Mouse (Mus musculus) midbrain, embryonic 10.5 days (tissue): ENCODE measurements around the gene Traf6. TPM values are rescaled to one million over a fixed set of nuclear protein-coding genes. Genes with fewer than 3 reads are reported as not detected.

Source experiments
- DNase-seq: peaks from one replicate; pipeline ENCODE4 v3.0.0-alpha.2; 2017; ENCODE audit warnings: low spot score
- H3K27ac ChIP-seq: fragments of 300-500 bp; sonication (generic); replicated peaks from 2 replicates; pipeline ENCODE4 v1.5.1; 2016; ENCODE audit warnings: mild to moderate bottlenecking
- H3K27me3 ChIP-seq: fragments of 300-500 bp; sonication (generic); 2 replicates; pipeline ENCODE4 v1.6.1; 2016; ENCODE audit warnings: low read depth, mild to moderate bottlenecking; ENCODE audit not compliant: poor library complexity, severe bottlenecking
- H3K36me3 ChIP-seq: fragments of 300-500 bp; sonication (generic); 2 replicates; pipeline ENCODE4 v1.6.1; 2016; ENCODE audit warnings: mild to moderate bottlenecking, moderate library complexity
- H3K4me1 ChIP-seq: fragments of 300-500 bp; sonication (generic); 2 replicates; pipeline ENCODE4 v1.6.1; 2016
- H3K4me3 ChIP-seq: fragments of 300-500 bp; sonication (generic); 2 replicates; pipeline ENCODE4 v1.5.1; 2016; ENCODE audit warnings: mild to moderate bottlenecking, moderate library complexity
- H3K9me3 ChIP-seq: fragments of 300-500 bp; sonication (generic); replicated peaks from 2 replicates; pipeline ENCODE4 v1.6.1; 2016; ENCODE audit warnings: mild to moderate bottlenecking
- WGBS: fragments of 180-500 bp; shearing (Covaris S2); methylation state at CpG from one replicate; pipeline ENCODE4 v1.1.7; 2016; 5-methylcytosine and 5-hydroxymethylcytosine counted together
- polyA plus RNA-seq: library from polyadenylated mRNA; unstranded; fragments of >200 nt; fragmentation: Nextera tagmentation; extraction: Ambion mirVana; gene quantifications from 2 replicates; pipeline ENCODE4 v1.2.1, GENCODE M21; 2016

Traf6 gene
- polyA plus RNA-seq, 1 experiment from 2014 or later = 16.9 TPM

DNA sequence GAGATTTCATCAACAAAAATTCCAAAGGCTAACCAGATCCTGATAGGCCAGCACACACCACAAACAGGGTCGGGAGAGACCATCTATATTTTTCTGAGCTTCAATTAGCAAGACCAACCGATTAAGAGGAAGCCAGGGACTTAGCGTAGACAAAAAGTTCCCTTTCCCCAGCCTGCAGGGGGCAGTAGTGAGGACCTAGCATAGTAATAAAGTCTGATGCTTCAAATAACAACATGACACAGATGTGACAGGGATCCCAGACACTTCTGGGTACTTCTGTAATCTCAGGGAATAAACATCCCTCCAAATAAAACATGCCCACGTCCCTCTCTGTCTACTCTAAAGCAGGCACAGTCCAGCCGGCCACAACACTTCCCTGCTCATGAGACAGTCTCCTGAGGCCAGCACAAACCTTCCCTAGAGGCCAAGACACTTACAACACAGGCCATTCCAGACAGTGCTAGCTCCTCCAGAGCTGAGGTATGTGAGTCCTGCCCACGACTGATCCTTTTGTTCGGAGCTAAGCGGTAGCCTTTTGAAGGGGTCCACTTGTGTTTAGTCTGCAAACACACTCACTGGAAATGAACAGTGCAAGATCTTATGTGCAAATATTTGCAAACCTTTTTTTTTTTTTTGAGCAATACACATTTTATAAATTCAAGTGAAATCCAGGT, 37.6 kb downstream of the Traf6 start:
- Histone ChIP-seq H3K4me3 (no peak overlapping the region), H3K9me3 (no peaks in the 10 kb centered on the region), H3K27me3 (no peaks in the 10 kb centered on the region), H3K27ac (no peak overlapping the region), H3K4me1 (no peaks in the 10 kb centered on the region), H3K36me3 (peaks cover 47% of the 10 kb centered on the region)
- WGBS = 77% methylated on average over 8 of the region's 8 CpGs
- peak; percentile 23 for DNase-seq

DNA sequence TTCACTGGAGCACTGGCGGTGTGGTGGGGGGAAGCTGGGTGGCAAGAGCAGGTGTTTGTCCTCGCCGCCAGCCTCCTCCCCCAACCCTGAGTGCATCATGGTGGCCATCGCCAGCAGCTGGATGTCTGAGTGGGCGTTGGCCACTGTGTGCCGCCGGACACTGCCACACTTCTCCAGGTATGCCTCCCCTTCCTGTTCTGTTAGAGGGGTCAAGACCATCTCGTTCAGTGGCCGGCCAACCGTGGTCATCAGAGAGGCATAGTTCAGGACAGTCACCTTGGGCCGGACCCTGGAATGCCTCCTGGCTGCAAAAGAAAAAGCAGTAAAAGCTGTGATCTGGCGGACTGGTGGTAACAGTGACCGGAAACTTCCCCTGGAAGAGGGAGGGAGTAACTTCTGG, 38.9 kb downstream of the Traf6 start:
- Histone ChIP-seq H3K27me3 (no peaks in the 10 kb centered on the region), H3K4me3 (no peak overlapping the region), H3K36me3 (peaks cover 47% of the 10 kb centered on the region), H3K27ac (peak overlapping the region; percentile 58; the same call in 1 of the 2 replicates), H3K9me3 (no peaks in the 10 kb centered on the region), H3K4me1 (peaks cover 7% of the 10 kb centered on the region)
- 92% methylated on average over 13 of the region's 13 CpGs for WGBS
- no peak for DNase-seq

DNA sequence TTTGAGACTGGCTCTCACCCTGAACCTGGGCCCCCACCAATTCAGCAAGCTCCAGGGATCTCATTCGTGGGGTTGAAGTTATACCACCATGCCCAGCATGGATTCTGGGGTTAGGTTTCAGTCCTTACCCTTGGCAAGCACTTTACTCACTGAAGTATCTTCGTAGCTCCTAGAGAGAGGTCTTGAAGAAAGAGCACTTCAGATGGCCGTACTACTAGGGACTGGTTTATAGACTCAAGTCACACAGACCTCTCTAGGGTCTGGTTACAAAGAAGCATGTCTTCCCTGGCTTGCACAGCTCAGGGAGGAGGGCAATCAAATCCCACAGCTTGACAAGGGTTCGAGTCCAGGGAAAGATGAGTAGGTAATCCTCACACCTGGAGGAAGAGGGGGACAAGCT, 43.6 kb downstream of the Traf6 start:
- Histone ChIP-seq H3K4me3 (no peak overlapping the region), H3K36me3 (peaks cover 34% of the 10 kb centered on the region), H3K27me3 (no peaks in the 10 kb centered on the region), H3K9me3 (no peaks in the 10 kb centered on the region), H3K4me1 (peaks cover 47% of the 10 kb centered on the region), H3K27ac (peak overlapping the region; percentile 97)
- DNase-seq = no peak
- WGBS = 80% methylated on average over 4 of the region's 4 CpGs

DNA sequence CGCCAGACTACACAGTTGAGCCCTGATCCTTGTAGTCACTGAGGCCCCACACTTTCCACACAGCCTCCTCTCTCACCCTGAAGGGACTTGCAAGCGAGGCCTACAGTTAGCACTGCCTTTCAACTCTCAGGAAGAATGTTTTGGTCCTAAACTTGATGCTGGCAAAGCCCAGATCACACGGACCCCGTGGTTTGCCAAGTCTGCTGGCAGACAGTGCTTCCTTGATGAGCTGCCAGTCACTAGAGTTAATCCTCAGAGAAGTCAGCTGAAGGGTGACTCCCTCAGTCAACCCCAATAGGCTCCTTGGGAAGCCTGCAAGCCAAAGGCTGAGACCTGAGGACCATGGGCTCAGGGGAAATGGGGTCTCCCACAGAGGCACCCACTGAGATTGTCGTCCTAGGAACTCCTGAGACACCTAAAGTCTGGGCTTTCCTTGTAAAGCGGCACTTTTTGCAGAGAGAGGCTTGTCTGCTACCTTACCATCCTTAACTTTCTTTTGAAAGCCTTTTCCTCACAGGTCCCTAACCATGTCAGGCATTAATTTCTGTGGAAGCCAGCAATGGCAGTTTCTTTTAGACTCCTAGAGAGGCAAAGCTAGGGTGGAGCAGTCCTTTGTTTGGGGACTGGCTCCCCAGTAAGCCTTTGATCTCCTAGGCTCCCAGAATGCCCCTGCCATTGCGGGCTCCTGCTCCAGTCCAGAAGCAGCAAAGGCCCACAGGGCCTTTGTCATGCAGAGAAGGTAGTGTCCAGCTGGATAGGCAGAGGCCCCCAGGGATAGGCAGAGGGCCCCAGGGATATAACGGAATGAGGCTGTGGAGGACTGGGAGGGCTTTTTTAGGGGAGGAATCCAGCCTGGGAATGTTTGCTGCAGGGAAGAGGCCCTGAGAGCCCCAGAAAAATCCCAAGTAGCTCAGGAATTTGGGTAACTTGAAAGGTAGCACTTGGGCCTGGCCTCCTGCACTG, 44.4 kb downstream of the Traf6 start:
- Histone ChIP-seq H3K27ac (peak overlapping the region; percentile 97), H3K4me3 (peak overlapping the region; percentile 21)

DNA sequence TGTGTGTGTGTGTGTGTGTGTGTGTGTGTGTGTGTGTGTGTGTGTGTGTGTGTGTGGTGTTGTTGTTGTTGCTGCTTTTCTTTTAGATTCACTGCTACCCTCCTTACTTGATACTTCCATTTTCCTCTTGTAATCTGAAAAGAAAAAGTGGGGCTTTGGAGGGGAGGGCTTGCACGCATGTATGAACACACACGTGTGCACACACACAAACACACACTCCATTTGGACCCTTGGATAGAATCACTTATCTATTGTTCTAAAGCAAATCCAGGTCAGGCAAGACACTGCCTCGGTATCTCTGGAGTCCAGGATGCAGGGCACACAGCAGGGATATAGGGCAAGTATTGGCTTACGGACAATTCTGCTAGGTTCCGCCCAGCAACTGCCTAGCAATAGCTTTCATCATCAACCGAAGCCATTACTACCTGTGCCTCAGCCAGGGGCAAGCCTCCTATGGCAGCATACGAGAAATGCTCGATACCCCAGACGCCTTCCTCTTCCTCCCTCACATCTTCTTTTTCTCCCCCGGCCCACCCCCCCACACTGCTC, 45.2 kb downstream of the Traf6 start:
- DNase-seq = peak; percentile 35
- peak overlapping the region; percentile 21 for H3K4me3 ChIP-seq

More for the DNA sequence above, 44.4 kb downstream of the Traf6 start:
- WGBS = 13% methylated on average over 8 of the region's 8 CpGs
- Histone ChIP-seq H3K27me3 (no peaks in the 10 kb centered on the region), H3K4me1 (peaks cover 49% of the 10 kb centered on the region), H3K9me3 (no peaks in the 10 kb centered on the region), H3K36me3 (peaks cover 32% of the 10 kb centered on the region)
- peak; percentile 87 for DNase-seq

DNA sequence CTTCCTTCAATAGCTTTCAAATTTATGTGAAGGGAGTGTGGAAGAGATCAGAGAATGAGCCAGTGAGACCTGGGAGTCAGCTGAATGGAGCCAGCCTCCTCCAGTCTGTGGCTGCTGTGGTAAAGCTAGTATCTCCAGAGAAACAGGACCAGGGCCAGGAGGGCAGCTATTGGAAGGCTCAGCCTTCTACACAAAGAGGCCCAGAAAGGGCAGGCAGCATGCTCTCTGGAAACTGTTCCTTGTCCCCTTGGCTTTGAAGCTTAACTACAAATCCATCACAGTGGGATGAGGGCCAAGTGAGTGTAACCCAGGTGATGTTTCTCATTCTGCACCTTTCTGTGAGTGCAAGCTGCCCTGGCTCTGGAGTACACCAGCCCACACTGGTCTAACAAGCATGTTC, 49.6 kb downstream of the Traf6 start:
- Histone ChIP-seq H3K4me3 (no peak overlapping the region), H3K4me1 (peaks cover 52% of the 10 kb centered on the region), H3K27ac (no peak overlapping the region; the same call in 1 of the 2 replicates), H3K27me3 (no peaks in the 10 kb centered on the region), H3K9me3 (no peaks in the 10 kb centered on the region), H3K36me3 (peaks cover 46% of the 10 kb centered on the region)
- no peak for DNase-seq

More for the DNA sequence above, 45.2 kb downstream of the Traf6 start:
- H3K9me3 ChIP-seq = no peaks in the 10 kb centered on the region
- H3K27ac ChIP-seq = peak overlapping the region; percentile 97
- H3K4me1 ChIP-seq = peaks cover 53% of the 10 kb centered on the region
- peaks cover 38% of the 10 kb centered on the region for H3K36me3 ChIP-seq
- no peaks in the 10 kb centered on the region for H3K27me3 ChIP-seq
- 40% methylated on average over 10 of the region's 10 CpGs for WGBS

DNA sequence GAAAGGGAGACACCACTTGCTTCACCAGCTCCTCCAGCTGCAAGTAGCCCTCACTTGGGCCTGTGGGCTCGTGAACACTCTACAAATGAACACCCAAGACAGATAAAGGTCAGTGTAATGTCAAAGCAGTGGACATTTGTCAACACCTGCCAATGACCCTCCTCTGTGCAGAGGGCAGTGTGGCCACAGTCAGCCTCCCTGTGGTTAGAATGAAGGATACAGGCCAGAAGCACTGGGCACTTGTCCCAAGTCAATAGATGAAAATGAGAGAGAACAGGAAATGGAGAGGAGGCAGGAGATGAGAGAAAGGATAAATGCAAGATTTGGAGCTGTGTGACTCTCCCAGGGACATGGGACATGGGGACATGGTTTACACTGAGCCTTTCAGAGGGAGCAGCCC, 51.2 kb downstream of the Traf6 start:
- 79% methylated on average over 1 of the region's 1 CpGs for WGBS
- peaks cover 63% of the 10 kb centered on the region for H3K36me3 ChIP-seq
- no peaks in the 10 kb centered on the region for H3K9me3 ChIP-seq
- DNase-seq = no peak
- no peak overlapping the region for H3K4me3 ChIP-seq
- 0 out of 2 replicates have a peak overlapping the region, but pooled peaks have one; percentile 52 for H3K27ac ChIP-seq
- no peaks in the 10 kb centered on the region for H3K27me3 ChIP-seq
- peaks cover 35% of the 10 kb centered on the region for H3K4me1 ChIP-seq

DNA sequence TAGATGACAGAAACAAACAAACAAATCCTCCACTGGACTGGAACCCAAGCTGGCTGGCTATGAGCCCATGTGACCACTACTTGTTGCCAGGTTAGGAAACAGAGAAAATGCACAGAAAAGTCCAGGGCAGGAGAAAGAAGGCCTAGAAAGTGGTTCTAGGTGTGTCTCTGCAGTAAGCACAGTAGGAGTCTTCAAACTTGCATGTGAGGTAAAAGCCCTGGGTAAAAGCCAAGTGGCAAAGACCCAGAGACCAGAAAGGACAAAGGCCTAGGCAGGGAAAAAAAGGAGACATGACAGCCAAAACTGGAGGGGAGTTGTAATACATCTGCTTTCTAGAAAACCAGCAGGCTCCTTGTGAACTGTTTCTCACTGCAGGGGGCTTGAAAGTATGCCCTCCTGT, 52.7 kb downstream of the Traf6 start:
- H3K27me3 ChIP-seq = no peaks in the 10 kb centered on the region
- H3K4me3 ChIP-seq = no peak overlapping the region
- H3K9me3 ChIP-seq = no peaks in the 10 kb centered on the region
- H3K27ac ChIP-seq = 0 out of 2 replicates have a peak overlapping the region, but pooled peaks have one; percentile 28
- no peak for DNase-seq
- peaks cover 27% of the 10 kb centered on the region for H3K4me1 ChIP-seq
- H3K36me3 ChIP-seq = peaks cover 70% of the 10 kb centered on the region

DNA sequence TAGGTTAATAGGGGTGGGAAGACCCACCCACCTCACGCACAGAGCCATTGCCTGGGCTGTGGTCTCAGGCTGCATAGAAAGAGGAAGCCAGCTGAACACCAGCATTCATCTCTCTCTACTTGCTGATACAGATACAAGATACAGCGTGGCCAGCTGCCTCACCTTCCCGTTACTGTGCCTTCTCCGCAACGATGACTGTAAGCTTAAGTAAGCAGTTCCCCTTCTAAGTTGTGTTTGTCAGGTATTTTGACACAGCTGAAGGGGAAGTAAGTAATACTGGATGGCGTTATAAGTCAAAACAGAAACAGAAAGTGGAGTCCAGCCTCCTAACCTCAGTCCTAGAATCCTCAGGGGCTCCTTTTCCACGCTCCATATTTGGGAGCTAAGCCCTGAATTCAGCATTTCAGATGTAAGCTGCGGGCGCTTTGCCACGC, 54.6 kb downstream of the Traf6 start:
- 92% methylated on average over 10 of the region's 10 CpGs for WGBS
- no peaks in the 10 kb centered on the region for H3K9me3 ChIP-seq
- no peaks in the 10 kb centered on the region for H3K27me3 ChIP-seq
- H3K4me1 ChIP-seq = peaks cover 15% of the 10 kb centered on the region
- H3K36me3 ChIP-seq = peaks cover 65% of the 10 kb centered on the region
- no peak for DNase-seq
- no peak overlapping the region for H3K4me3 ChIP-seq
- H3K27ac ChIP-seq = no peak overlapping the region

DNA sequence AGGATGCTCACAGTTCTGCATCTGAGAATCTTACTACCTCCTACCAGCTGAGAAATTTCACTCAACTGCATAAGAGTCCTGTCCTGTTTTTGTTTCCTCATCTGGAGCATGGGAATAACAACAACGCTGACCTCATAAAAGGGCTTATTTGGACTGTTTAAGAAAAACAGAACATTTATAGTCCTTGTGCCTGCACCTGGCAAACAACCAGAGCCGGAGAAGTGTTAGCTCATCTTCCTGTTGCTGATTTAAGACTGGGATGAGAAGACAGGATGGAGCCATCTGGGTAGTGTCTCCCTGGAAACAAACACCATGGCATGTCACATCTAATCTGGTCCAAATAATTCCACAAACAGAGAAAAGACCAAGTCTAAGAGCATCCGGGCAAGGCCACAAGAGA, 55.3 kb downstream of the Traf6 start:
- Histone ChIP-seq H3K27ac (no peak overlapping the region), H3K27me3 (no peaks in the 10 kb centered on the region), H3K4me1 (peaks cover 12% of the 10 kb centered on the region), H3K36me3 (peaks cover 65% of the 10 kb centered on the region), H3K4me3 (no peak overlapping the region), H3K9me3 (no peaks in the 10 kb centered on the region)
- 86% methylated on average over 3 of the region's 3 CpGs for WGBS
- DNase-seq = no peak

DNA sequence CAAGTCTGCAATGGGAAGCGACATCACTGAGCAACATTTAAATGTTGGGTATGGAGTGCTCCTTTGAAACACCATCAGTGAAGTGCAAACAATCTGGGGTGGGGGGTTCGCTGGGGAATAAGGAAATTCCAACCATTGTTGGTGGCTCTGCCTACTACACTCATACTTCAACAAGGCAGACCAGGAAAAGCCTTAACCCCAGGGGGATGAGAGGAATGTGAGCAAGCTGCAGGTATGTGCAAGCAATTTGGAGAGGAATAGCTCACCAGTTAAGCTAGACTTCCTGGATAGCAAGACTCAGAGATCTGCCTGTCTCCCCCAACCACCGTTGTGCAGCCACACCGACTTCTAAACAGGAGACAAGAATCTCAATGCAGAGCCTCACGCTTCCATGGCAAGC, 61.7 kb downstream of the Traf6 start:
- Histone ChIP-seq H3K36me3 (peaks cover 42% of the 10 kb centered on the region), H3K4me1 (0 out of 2 replicates have a peak, but pooled peaks cover 6% of the 10 kb centered on the region), H3K27me3 (no peaks in the 10 kb centered on the region), H3K4me3 (no peak overlapping the region), H3K27ac (no peak overlapping the region), H3K9me3 (no peaks in the 10 kb centered on the region)
- WGBS = 84% methylated on average over 5 of the region's 5 CpGs
- DNase-seq = no peak

DNA sequence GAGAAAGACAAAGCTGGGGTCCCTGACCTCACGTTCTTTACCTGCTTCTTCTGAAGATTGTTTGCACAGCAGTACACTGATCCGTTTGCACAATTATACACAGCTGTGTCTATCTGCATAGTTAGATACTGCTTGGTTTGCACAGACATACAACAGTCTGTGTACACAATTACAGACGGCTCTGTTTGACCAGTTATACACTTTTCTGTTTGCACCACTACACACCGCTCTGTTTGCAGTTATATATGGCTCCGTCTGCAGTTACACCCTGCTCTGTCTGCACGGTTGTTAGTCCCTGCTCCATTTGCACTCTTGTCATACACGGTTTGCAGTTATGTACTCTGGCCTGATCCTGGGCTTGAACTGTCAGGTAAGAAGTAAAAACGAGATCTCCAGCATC, 63.4 kb downstream of the Traf6 start:
- no peaks in the 10 kb centered on the region for H3K9me3 ChIP-seq
- H3K27ac ChIP-seq = no peak overlapping the region
- H3K27me3 ChIP-seq = no peaks in the 10 kb centered on the region
- no peak overlapping the region for H3K4me3 ChIP-seq
- no peak for DNase-seq
- peaks cover 50% of the 10 kb centered on the region for H3K36me3 ChIP-seq
- 80% methylated on average over 8 of the region's 8 CpGs for WGBS
- H3K4me1 ChIP-seq = 0 out of 2 replicates have a peak, but pooled peaks cover 6% of the 10 kb centered on the region
